Mouse (Mus musculus) hindbrain, embryonic 11.5 days (tissue): ENCODE data around the gene C130050O18Rik. TPM values are rescaled to one million over a fixed set of nuclear protein-coding genes. Genes with fewer than 3 reads are reported as not detected.
A peak's percentile ranks its signal among the peaks of the same experiment; 100 is the strongest.

Source experiments
- ATAC-seq: fragments of 200-750 bp; cut with Nextera tagmentation; 2 replicates; pipeline ENCODE4 v1.8.0; 2017; ENCODE audit warnings: mild to moderate bottlenecking, moderate TSS enrichment, moderate library complexity; ENCODE audit not compliant: low FRiP score
- DNase-seq: peaks from one replicate; pipeline ENCODE4 v3.0.0-alpha.2; 2015; ENCODE audit warnings: low spot score
- H3K27ac ChIP-seq: fragments of 300-500 bp; sonication (generic); 2 replicates; pipeline ENCODE4 v1.5.1; 2014; ENCODE audit warnings: mild to moderate bottlenecking, low read depth, low read length
- H3K27me3 ChIP-seq: fragments of 300-500 bp; sonication (generic); 2 replicates; pipeline ENCODE4 v1.6.1; 2014; ENCODE audit warnings: mild to moderate bottlenecking, low read length, moderate library complexity, mixed read lengths; ENCODE audit not compliant: control insufficient read depth, insufficient read depth
- H3K36me3 ChIP-seq: fragments of 300-500 bp; sonication (generic); 2 replicates; pipeline ENCODE4 v1.6.1; 2014; ENCODE audit warnings: mild to moderate bottlenecking, low read length, moderate library complexity, mixed read lengths; ENCODE audit not compliant: control insufficient read depth, insufficient read depth
- H3K4me1 ChIP-seq: fragments of 300-500 bp; sonication (generic); replicated peaks from 2 replicates; pipeline ENCODE4 v1.6.1; 2014; ENCODE audit warnings: low read length, mixed read lengths; ENCODE audit not compliant: control insufficient read depth, insufficient read depth
- H3K4me2 ChIP-seq: fragments of 300-500 bp; sonication (generic); replicated peaks from 2 replicates; pipeline ENCODE4 v1.6.1; 2014; ENCODE audit warnings: mild to moderate bottlenecking, low read depth, low read length
- H3K4me3 ChIP-seq: fragments of 300-500 bp; sonication (generic); 2 replicates; pipeline ENCODE4 v1.5.1; 2014; ENCODE audit warnings: low read depth, low read length
- H3K9ac ChIP-seq: fragments of 300-500 bp; sonication (generic); 2 replicates; pipeline ENCODE4 v1.6.1; 2014; ENCODE audit warnings: low read depth, low read length
- H3K9me3 ChIP-seq: fragments of 300-500 bp; sonication (generic); 2 replicates; pipeline ENCODE4 v1.6.1; 2016; ENCODE audit warnings: low read length; ENCODE audit not compliant: control insufficient read depth
- WGBS: fragments of 180-500 bp; shearing (Covaris S2); extraction: QIAGEN DNeasy Blood & Tissue Kit; methylation state at CpG from one replicate; pipeline ENCODE4 v1.1.7; 2014; 5-methylcytosine and 5-hydroxymethylcytosine counted together
- polyA plus RNA-seq: library from polyadenylated mRNA; unstranded; fragments of >200 nt; fragmentation: Nextera tagmentation; extraction: Ambion mirVana; gene quantifications from 2 replicates; pipeline ENCODE4 v1.2.1, GENCODE M21; 2014

C130050O18Rik gene
- polyA plus RNA-seq, 1 experiment from 2014 or later = 0.11 TPM

- Histone ChIP-seq H3K4me2 (no peak overlapping the region), H3K9me3 (no peaks in the 10 kb centered on the region), H3K4me1 (no peaks in the 10 kb centered on the region), H3K36me3 (no peaks in the 10 kb centered on the region), H3K4me3 (no peak overlapping the region), H3K27me3 (no peaks in the 10 kb centered on the region), H3K27ac (no peak overlapping the region), H3K9ac (no peak overlapping the region)
- WGBS = over 99% methylated on average over 6 of the region's 6 CpGs
- ATAC-seq (no peak), DNase-seq (no peak)
Measured at GRCm38 (mm10) chr5:139411117-139411516, 6.0 kb downstream of the C130050O18Rik start.

- no peak overlapping the region for H3K4me3 ChIP-seq
- DNase-seq = no peak
- no peak overlapping the region for H3K4me2 ChIP-seq
- no peaks in the 10 kb centered on the region for H3K27me3 ChIP-seq
- H3K4me1 ChIP-seq = no peaks in the 10 kb centered on the region
- 74% methylated on average over 15 of the region's 15 CpGs for WGBS
- no peaks in the 10 kb centered on the region for H3K36me3 ChIP-seq
- H3K9me3 ChIP-seq = no peaks in the 10 kb centered on the region
- H3K27ac ChIP-seq = no peak overlapping the region
- no peak for ATAC-seq
- no peak overlapping the region for H3K9ac ChIP-seq
Measured at GRCm38 (mm10) chr5:139411665-139412314, 6.7 kb downstream of the C130050O18Rik start.

- peaks cover under 1% of the 10 kb centered on the region for H3K4me1 ChIP-seq
- H3K27me3 ChIP-seq = no peaks in the 10 kb centered on the region
- ATAC-seq (no peak), DNase-seq (no peak)
- no peak overlapping the region for H3K27ac ChIP-seq
- no peak overlapping the region for H3K4me2 ChIP-seq
- 90% methylated on average over 4 of the region's 4 CpGs for WGBS
- no peak overlapping the region for H3K4me3 ChIP-seq
- no peak overlapping the region for H3K9ac ChIP-seq
- no peaks in the 10 kb centered on the region for H3K36me3 ChIP-seq
- no peaks in the 10 kb centered on the region for H3K9me3 ChIP-seq
Measured at GRCm38 (mm10) chr5:139413545-139413944, 8.5 kb downstream of the C130050O18Rik start.

- Histone ChIP-seq H3K36me3 (no peaks in the 10 kb centered on the region), H3K27me3 (no peaks in the 10 kb centered on the region), H3K27ac (no peak overlapping the region), H3K4me2 (no peak overlapping the region), H3K9me3 (no peaks in the 10 kb centered on the region), H3K4me1 (peaks cover 9% of the 10 kb centered on the region), H3K9ac (no peak overlapping the region), H3K4me3 (no peak overlapping the region)
- 92% methylated on average over 5 of the region's 5 CpGs for WGBS
- DNase-seq (no peak), ATAC-seq (no peak)
Measured at GRCm38 (mm10) chr5:139415001-139415400, 9.9 kb downstream of the C130050O18Rik start.

- ATAC-seq (no peak), DNase-seq (peak; percentile 27)
- Histone ChIP-seq H3K4me3 (no peak overlapping the region), H3K4me1 (peaks cover 9% of the 10 kb centered on the region), H3K9me3 (no peaks in the 10 kb centered on the region), H3K27ac (no peak overlapping the region), H3K27me3 (no peaks in the 10 kb centered on the region), H3K9ac (no peak overlapping the region), H3K36me3 (no peaks in the 10 kb centered on the region), H3K4me2 (no peak overlapping the region)
- 96% methylated on average over 4 of the region's 4 CpGs for WGBS
Measured at GRCm38 (mm10) chr5:139416942-139417341, 11.9 kb downstream of the C130050O18Rik start.

GRCm38 (mm10) chr5:139417480-139417879, 12.4 kb downstream of the C130050O18Rik start:
- H3K9ac ChIP-seq = no peak overlapping the region
- H3K4me1 ChIP-seq = peaks cover 9% of the 10 kb centered on the region
- ATAC-seq = no peak
- no peak overlapping the region for H3K4me3 ChIP-seq
- H3K9me3 ChIP-seq = no peaks in the 10 kb centered on the region
- no peak overlapping the region for H3K4me2 ChIP-seq
- no peaks in the 10 kb centered on the region for H3K27me3 ChIP-seq
- H3K36me3 ChIP-seq = no peaks in the 10 kb centered on the region
- 82% methylated on average over 3 of the region's 3 CpGs for WGBS
- no peak overlapping the region for H3K27ac ChIP-seq
- DNase-seq = no peak

- peaks cover 10% of the 10 kb centered on the region for H3K4me1 ChIP-seq
- H3K4me3 ChIP-seq = no peak overlapping the region
- H3K27me3 ChIP-seq = no peaks in the 10 kb centered on the region
- no peak overlapping the region for H3K9ac ChIP-seq
- WGBS = 56% methylated on average over 2 of the region's 2 CpGs
- H3K27ac ChIP-seq = peak overlapping the region; percentile 32
- ATAC-seq (no peak), DNase-seq (no peak)
- no peaks in the 10 kb centered on the region for H3K9me3 ChIP-seq
- no peaks in the 10 kb centered on the region for H3K36me3 ChIP-seq
- H3K4me2 ChIP-seq = no peak overlapping the region
Measured at GRCm38 (mm10) chr5:139418110-139418509, 13.0 kb downstream of the C130050O18Rik start.

- Histone ChIP-seq H3K9ac (0 out of 2 replicates have a peak overlapping the region, but pooled peaks have one; percentile 37), H3K4me3 (no peak overlapping the region), H3K36me3 (no peaks in the 10 kb centered on the region), H3K9me3 (no peaks in the 10 kb centered on the region), H3K4me2 (no peak overlapping the region), H3K27me3 (no peaks in the 10 kb centered on the region), H3K27ac (peak overlapping the region; percentile 32), H3K4me1 (peaks cover 12% of the 10 kb centered on the region)
- peak; percentile 51 for DNase-seq
- ATAC-seq = peak; percentile 72
- 11% methylated on average over 3 of the region's 3 CpGs for WGBS
Measured at GRCm38 (mm10) chr5:139418633-139419032, 13.6 kb downstream of the C130050O18Rik start.
